Mouse (Mus musculus): Measurements from ENCODE around the gene Exoc6. TPM values are rescaled to one million over a fixed set of nuclear protein-coding genes. Genes with fewer than 3 reads are reported as not detected.

Exoc6 gene
- polyA plus RNA-seq, 1 experiment, result 14.3 TPM

DNA sequence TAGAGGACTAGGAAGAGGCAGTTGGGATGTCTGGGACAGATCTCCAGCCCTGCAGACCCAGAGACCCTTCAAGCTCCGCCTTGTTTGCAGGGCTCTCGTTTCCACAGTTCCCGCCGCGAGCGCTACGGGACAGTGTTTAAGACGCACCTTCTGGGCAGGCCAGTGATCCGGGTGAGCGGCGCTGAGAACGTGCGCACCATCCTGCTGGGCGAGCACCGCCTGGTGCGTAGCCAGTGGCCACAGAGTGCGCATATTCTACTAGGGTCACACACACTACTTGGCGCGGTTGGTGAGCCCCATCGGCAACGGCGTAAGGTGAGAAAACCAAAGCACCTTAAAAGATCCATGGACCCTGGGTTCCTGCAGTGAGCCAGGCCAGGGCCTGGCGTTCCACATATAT is 136.1 kb downstream of the Exoc6 start:
- H3K4me3 ChIP-seq (ENCODE audit: low read depth, low read length), result peak overlapping the region; percentile 60
- no peak for TF ChIP-seq EP300 (IDR thresholded peaks at IDR 0.05; ENCODE audit: insufficient read depth, low read depth, low read length)
- H3K27me3 ChIP-seq (ENCODE audit: control insufficient read depth, insufficient read depth, low read length, poor library complexity, severe bottlenecking), result no peaks in the 10 kb centered on the region
- H3K4me1 ChIP-seq (ENCODE audit: control insufficient read depth, insufficient read depth, low read length), result no peaks in the 10 kb centered on the region
- peak overlapping the region; percentile 11; the same call in 1 of the 2 replicates for H3K9ac ChIP-seq (ENCODE audit: low read depth, poor library complexity, severe bottlenecking)
- no peaks in the 10 kb centered on the region for H3K36me3 ChIP-seq (ENCODE audit: control insufficient read depth, insufficient read depth, low read length, poor library complexity, severe bottlenecking)
- H3K9me3 ChIP-seq (replicated peaks; ENCODE audit: control insufficient read depth, insufficient read depth, low read length, poor library complexity, severe bottlenecking), result no peaks in the 10 kb centered on the region
- no peak overlapping the region for H3K27ac ChIP-seq (ENCODE audit: insufficient read depth, low read length)

GRCm38 (mm10) chr19:37686941-37687850 is 137.0 kb downstream of the Exoc6 start:
- no peaks in the 10 kb centered on the region for H3K36me3 ChIP-seq (ENCODE audit: control insufficient read depth, insufficient read depth, low read length, poor library complexity, severe bottlenecking)
- TF ChIP-seq EP300 (IDR thresholded peaks at IDR 0.05; ENCODE audit: insufficient read depth, low read depth, low read length) (no peak), CTCF (IDR thresholded peaks at IDR 0.05; ENCODE audit: low read depth, low read length) (peak; percentile 75)
- no peaks in the 10 kb centered on the region for H3K9me3 ChIP-seq (replicated peaks; ENCODE audit: control insufficient read depth, insufficient read depth, low read length, poor library complexity, severe bottlenecking)
- H3K27ac ChIP-seq (ENCODE audit: insufficient read depth, low read length), result no peak overlapping the region
- H3K9ac ChIP-seq (ENCODE audit: low read depth, poor library complexity, severe bottlenecking), result peak overlapping the region; percentile 11; the same call in 1 of the 2 replicates
- H3K27me3 ChIP-seq (ENCODE audit: control insufficient read depth, insufficient read depth, low read length, poor library complexity, severe bottlenecking), result no peaks in the 10 kb centered on the region
- H3K4me1 ChIP-seq (ENCODE audit: control insufficient read depth, insufficient read depth, low read length), result no peaks in the 10 kb centered on the region
- peak overlapping the region; percentile 51 for H3K4me3 ChIP-seq (ENCODE audit: low read depth, low read length)

DNA sequence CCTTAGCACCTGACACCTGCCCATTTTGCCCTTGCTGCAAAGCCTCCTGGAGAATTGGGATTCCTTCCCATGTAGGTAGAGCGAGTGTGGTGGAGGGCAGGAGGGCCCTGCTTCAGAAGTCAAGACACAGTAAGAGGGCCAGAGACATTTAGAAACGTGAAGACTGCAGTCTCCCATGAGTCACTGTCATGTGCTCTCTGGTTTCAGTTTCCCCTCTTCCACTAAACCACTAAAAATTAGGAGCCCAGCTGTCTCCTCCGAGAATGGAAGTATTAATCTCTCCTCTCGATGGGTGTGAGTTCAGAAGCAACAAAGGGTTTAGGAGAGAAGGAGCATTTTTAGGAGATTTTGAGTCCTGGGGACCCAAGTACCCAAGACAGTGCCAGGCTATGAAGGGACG is 139.3 kb downstream of the Exoc6 start:
- no peak overlapping the region for H3K27ac ChIP-seq (ENCODE audit: insufficient read depth, low read length)
- no peak overlapping the region for H3K4me3 ChIP-seq (ENCODE audit: low read depth, low read length)
- H3K36me3 ChIP-seq (ENCODE audit: control insufficient read depth, insufficient read depth, low read length, poor library complexity, severe bottlenecking), result no peaks in the 10 kb centered on the region
- peaks cover 3% of the 10 kb centered on the region; the same call in 1 of the 2 replicates for H3K27me3 ChIP-seq (ENCODE audit: control insufficient read depth, insufficient read depth, low read length, poor library complexity, severe bottlenecking)
- H3K9me3 ChIP-seq (replicated peaks; ENCODE audit: control insufficient read depth, insufficient read depth, low read length, poor library complexity, severe bottlenecking), result no peaks in the 10 kb centered on the region
- no peaks in the 10 kb centered on the region for H3K4me1 ChIP-seq (ENCODE audit: control insufficient read depth, insufficient read depth, low read length)
- no peak overlapping the region for H3K9ac ChIP-seq (ENCODE audit: low read depth, poor library complexity, severe bottlenecking)
- no peak for TF ChIP-seq CTCF (IDR thresholded peaks at IDR 0.05; ENCODE audit: low read depth, low read length)
- no peak for TF ChIP-seq EP300 (IDR thresholded peaks at IDR 0.05; ENCODE audit: insufficient read depth, low read depth, low read length)
- no peak for TF ChIP-seq POLR2A (IDR thresholded peaks at IDR 0.05; ENCODE audit: insufficient read depth, low read length)

GRCm38 (mm10) chr19:37690716-37691115 is 140.5 kb downstream of the Exoc6 start:
- TF ChIP-seq CTCF (IDR thresholded peaks at IDR 0.05; ENCODE audit: low read depth, low read length), result peak; percentile 81
- no peak for TF ChIP-seq POLR2A (IDR thresholded peaks at IDR 0.05; ENCODE audit: insufficient read depth, low read length)
- no peak for TF ChIP-seq EP300 (IDR thresholded peaks at IDR 0.05; ENCODE audit: insufficient read depth, low read depth, low read length)
- H3K4me3 ChIP-seq (ENCODE audit: low read depth, low read length), result peak overlapping the region; percentile 31
- no peak overlapping the region for H3K9ac ChIP-seq (ENCODE audit: low read depth, poor library complexity, severe bottlenecking)
- H3K27me3 ChIP-seq (ENCODE audit: control insufficient read depth, insufficient read depth, low read length, poor library complexity, severe bottlenecking), result peaks cover 3% of the 10 kb centered on the region; the same call in 1 of the 2 replicates
- no peaks in the 10 kb centered on the region for H3K4me1 ChIP-seq (ENCODE audit: control insufficient read depth, insufficient read depth, low read length)
- H3K9me3 ChIP-seq (replicated peaks; ENCODE audit: control insufficient read depth, insufficient read depth, low read length, poor library complexity, severe bottlenecking), result no peaks in the 10 kb centered on the region
- H3K27ac ChIP-seq (ENCODE audit: insufficient read depth, low read length), result no peak overlapping the region
- H3K36me3 ChIP-seq (ENCODE audit: control insufficient read depth, insufficient read depth, low read length, poor library complexity, severe bottlenecking), result no peaks in the 10 kb centered on the region

DNA sequence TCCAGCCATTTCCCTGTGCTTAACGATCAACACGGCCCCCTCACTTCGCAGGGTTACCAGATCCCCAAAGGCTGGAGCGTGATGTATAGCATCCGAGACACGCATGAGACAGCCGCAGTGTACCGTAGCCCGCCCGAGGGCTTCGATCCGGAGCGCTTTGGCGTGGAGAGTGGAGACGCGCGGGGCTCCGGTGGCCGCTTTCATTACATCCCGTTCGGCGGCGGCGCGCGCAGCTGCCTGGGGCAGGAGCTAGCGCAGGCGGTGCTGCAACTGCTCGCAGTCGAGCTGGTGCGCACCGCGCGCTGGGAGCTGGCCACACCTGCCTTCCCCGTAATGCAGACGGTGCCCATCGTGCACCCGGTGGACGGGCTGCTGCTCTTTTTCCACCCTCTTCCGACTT is 142.7 kb downstream of the Exoc6 start:
- H3K9me3 ChIP-seq (replicated peaks; ENCODE audit: control insufficient read depth, insufficient read depth, low read length, poor library complexity, severe bottlenecking), result no peaks in the 10 kb centered on the region
- no peaks in the 10 kb centered on the region for H3K36me3 ChIP-seq (ENCODE audit: control insufficient read depth, insufficient read depth, low read length, poor library complexity, severe bottlenecking)
- TF ChIP-seq EP300 (IDR thresholded peaks at IDR 0.05; ENCODE audit: insufficient read depth, low read depth, low read length) (no peak), POLR2A (IDR thresholded peaks at IDR 0.05; ENCODE audit: insufficient read depth, low read length) (no peak), CTCF (IDR thresholded peaks at IDR 0.05; ENCODE audit: low read depth, low read length) (no peak)
- H3K4me1 ChIP-seq (ENCODE audit: control insufficient read depth, insufficient read depth, low read length), result no peaks in the 10 kb centered on the region
- no peak overlapping the region for H3K27ac ChIP-seq (ENCODE audit: insufficient read depth, low read length)
- peaks cover 13% of the 10 kb centered on the region for H3K27me3 ChIP-seq (ENCODE audit: control insufficient read depth, insufficient read depth, low read length, poor library complexity, severe bottlenecking)
- peak overlapping the region; percentile 48; the same call in 1 of the 2 replicates for H3K9ac ChIP-seq (ENCODE audit: low read depth, poor library complexity, severe bottlenecking)
- H3K4me3 ChIP-seq (ENCODE audit: low read depth, low read length), result peak overlapping the region; percentile 81

- Histone ChIP-seq H3K9me3 (replicated peaks; ENCODE audit: control insufficient read depth, insufficient read depth, low read length, poor library complexity, severe bottlenecking) (no peaks in the 10 kb centered on the region), H3K27ac (ENCODE audit: insufficient read depth, low read length) (no peak overlapping the region), H3K4me3 (ENCODE audit: low read depth, low read length) (no peak overlapping the region), H3K9ac (ENCODE audit: low read depth, poor library complexity, severe bottlenecking) (no peak overlapping the region), H3K36me3 (ENCODE audit: control insufficient read depth, insufficient read depth, low read length, poor library complexity, severe bottlenecking) (no peaks in the 10 kb centered on the region), H3K27me3 (ENCODE audit: control insufficient read depth, insufficient read depth, low read length, poor library complexity, severe bottlenecking) (peaks cover 21% of the 10 kb centered on the region), H3K4me1 (ENCODE audit: control insufficient read depth, insufficient read depth, low read length) (no peaks in the 10 kb centered on the region)
- TF ChIP-seq CTCF (IDR thresholded peaks at IDR 0.05; ENCODE audit: low read depth, low read length) (no peak), EP300 (IDR thresholded peaks at IDR 0.05; ENCODE audit: insufficient read depth, low read depth, low read length) (no peak), POLR2A (IDR thresholded peaks at IDR 0.05; ENCODE audit: insufficient read depth, low read length) (no peak)
Observed at GRCm38 (mm10) chr19:37695146-37695545, 144.9 kb downstream of the Exoc6 start.
